Mouse (Mus musculus): ENCODE measurements around the gene Svep1.

DNA sequence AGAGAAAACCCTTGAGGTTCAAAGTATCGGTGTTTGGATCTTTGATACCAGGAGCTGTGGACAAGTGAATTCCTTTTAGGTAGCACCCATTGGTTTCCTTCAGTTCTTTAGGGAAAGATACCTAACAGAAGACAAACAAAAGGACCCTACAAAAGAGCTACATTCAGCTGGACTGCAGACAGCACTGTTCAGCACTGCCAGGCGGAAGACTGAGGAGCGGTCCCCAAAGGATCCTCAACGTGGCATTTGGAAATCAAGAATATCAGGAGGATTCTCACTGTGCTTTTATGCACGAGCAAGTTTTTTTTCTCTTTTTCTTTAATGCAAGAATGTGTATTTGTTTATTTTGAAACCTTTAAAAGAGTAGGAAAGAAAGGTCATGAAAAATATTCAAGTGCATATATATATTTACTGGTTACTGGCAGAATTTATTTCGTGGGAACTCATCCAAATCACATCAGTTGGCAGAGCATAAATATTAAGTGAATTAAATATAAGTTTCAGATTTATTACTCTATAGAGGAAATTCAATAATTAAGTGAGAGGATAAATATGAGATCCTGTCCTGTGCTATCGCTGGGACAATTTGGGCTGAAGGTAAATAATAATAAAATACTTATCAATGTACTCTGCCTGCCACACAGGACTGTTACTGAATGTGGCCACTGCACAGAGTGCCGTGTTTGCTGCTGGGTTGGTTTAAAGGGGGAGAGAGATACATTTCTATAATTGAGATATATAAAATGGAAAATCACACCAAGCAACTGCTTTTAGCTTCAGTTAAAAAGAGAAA is 66.7 kb downstream of the Svep1 start:
- TF ChIP-seq POLR2A (IDR thresholded peaks at IDR 0.05; ENCODE audit: insufficient read length, low read depth) = no peak
- no peak for TF ChIP-seq MAX (IDR thresholded peaks at IDR 0.05; ENCODE audit: low read depth)
